Mouse (Mus musculus) small intestine, adult 2 months (tissue): ENCODE measurements around the gene Ndrg4.

Source experiments
- CTCF ChIP-seq: fragments of 200-500 bp; IDR thresholded peaks from 2 replicates; pipeline ENCODE4 v1.5.1; 2012; ENCODE audit warnings: low read depth, mild to moderate bottlenecking, control low read depth, inconsistent platforms, low read length, moderate library complexity, mixed read lengths; ENCODE audit not compliant: insufficient replicate concordance, insufficient read length; ENCODE audit errors: extremely low read depth
- POLR2A ChIP-seq: fragments of 200-500 bp; IDR thresholded peaks from 2 replicates; pipeline ENCODE4 v1.6.1; 2012; ENCODE audit warnings: low read depth, mild to moderate bottlenecking, control low read depth, inconsistent platforms, low read length, moderate library complexity

DNA sequence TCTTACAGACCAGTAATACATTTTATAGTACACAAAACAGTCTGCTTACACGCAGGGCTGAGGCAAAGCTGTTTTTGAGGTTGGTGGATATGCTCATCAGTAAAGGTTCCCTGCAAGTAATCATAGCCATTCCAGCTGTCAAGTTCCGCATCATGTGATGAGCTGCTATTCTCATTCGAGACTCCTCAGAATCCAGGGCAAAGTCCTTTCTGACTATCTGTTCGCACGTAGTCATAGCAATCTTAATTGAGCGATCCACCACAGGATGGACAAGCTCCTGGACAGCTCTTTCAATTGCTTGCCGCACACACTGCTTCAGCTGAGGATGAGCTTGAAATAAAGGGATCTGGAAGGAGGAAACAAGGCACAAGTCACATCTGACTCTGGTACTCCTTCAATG, 65.0 kb downstream of the Ndrg4 start:
- TF ChIP-seq CTCF (no peak), POLR2A (no peak)
